Mouse (Mus musculus) midbrain, embryonic 11.5 days (tissue): Measurements from ENCODE around the gene Abca4. TPM values are rescaled to one million over a fixed set of nuclear protein-coding genes. Genes with fewer than 3 reads are reported as not detected.

Source experiments
- ATAC-seq: fragments of 200-750 bp; cut with Nextera tagmentation; 2 replicates; pipeline ENCODE4 v1.8.0; 2017; ENCODE audit warnings: moderate TSS enrichment, moderate library complexity; ENCODE audit not compliant: low FRiP score
- DNase-seq: peaks from one replicate; pipeline ENCODE4 v3.0.0; 2015; ENCODE audit warnings: low spot score; ENCODE audit errors: missing footprints
- H3K27ac ChIP-seq: fragments of 300-500 bp; sonication (generic); 2 replicates; pipeline ENCODE4 v1.5.1; 2014; ENCODE audit warnings: low read depth, low read length
- H3K27me3 ChIP-seq: fragments of 300-500 bp; sonication (generic); 2 replicates; pipeline ENCODE4 v1.6.1; 2014; ENCODE audit warnings: mild to moderate bottlenecking, low read length, moderate library complexity, mixed read lengths; ENCODE audit not compliant: control insufficient read depth, insufficient read depth
- H3K36me3 ChIP-seq: fragments of 300-500 bp; sonication (generic); 2 replicates; pipeline ENCODE4 v1.6.1; 2014; ENCODE audit warnings: mild to moderate bottlenecking, low read length, moderate library complexity, mixed read lengths; ENCODE audit not compliant: control insufficient read depth, insufficient read depth
- H3K4me1 ChIP-seq: fragments of 300-500 bp; sonication (generic); 2 replicates; pipeline ENCODE4 v1.6.1; 2014; ENCODE audit warnings: low read length; ENCODE audit not compliant: control insufficient read depth, insufficient read depth
- H3K4me2 ChIP-seq: fragments of 300-500 bp; sonication (generic); 2 replicates; pipeline ENCODE4 v1.6.1; 2014; ENCODE audit warnings: mild to moderate bottlenecking, moderate library complexity
- H3K4me3 ChIP-seq: fragments of 300-500 bp; sonication (generic); 2 replicates; pipeline ENCODE4 v1.5.1; 2014; ENCODE audit warnings: low read depth, low read length
- H3K9ac ChIP-seq: fragments of 300-500 bp; sonication (generic); 2 replicates; pipeline ENCODE4 v1.6.1; 2014; ENCODE audit warnings: low read length
- H3K9me3 ChIP-seq: fragments of 300-500 bp; sonication (generic); 2 replicates; pipeline ENCODE4 v1.6.1; 2016; ENCODE audit warnings: low read length; ENCODE audit not compliant: control insufficient read depth
- WGBS: fragments of 180-500 bp; shearing (Covaris S2); extraction: QIAGEN DNeasy Blood & Tissue Kit; methylation state at CpG from one replicate; pipeline ENCODE4 v1.1.7; 2014; 5-methylcytosine and 5-hydroxymethylcytosine counted together
- polyA plus RNA-seq: library from polyadenylated mRNA; unstranded; fragments of >200 nt; fragmentation: Nextera tagmentation; extraction: Ambion mirVana; gene quantifications from 2 replicates; pipeline ENCODE4 v1.2.1, GENCODE M21; 2014

Abca4 gene
- polyA plus RNA-seq, 1 experiment from 2014 or later: 2.2 TPM

DNA sequence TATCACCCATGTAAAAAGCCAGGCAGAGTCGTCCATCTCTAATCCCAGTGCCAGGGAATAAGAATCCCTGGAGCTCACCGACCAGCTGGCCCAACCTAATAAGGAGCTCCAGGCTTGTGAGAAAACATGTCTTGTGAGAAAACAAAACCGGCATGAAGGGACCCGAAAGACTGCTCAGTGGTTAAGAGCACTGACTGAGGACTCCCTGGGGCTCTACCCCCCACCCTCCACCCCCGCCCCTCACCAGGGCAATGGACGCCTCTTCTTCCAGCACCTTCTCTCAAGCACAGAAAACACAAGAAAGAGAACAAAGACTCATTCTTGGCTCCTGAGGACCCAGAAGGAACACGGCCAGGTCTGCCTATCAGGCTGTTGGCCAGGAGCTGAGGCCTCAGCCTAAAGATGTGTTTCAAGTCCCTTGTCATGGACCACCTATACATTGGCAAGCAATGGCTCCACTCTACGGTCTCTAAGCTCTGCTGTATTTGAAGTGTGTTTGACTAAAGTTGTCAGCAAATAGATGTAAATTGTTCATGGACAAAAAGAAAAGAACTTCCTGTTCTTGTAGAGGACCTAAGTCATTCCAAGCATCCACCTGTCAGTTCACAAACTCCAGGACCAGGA lies 23.1 kb upstream of the Abca4 start:
- Histone ChIP-seq H3K36me3 (no peaks in the 10 kb centered on the region), H3K4me1 (no peaks in the 10 kb centered on the region), H3K4me2 (no peak overlapping the region), H3K9me3 (no peaks in the 10 kb centered on the region), H3K27ac (no peak overlapping the region), H3K9ac (no peak overlapping the region), H3K27me3 (no peaks in the 10 kb centered on the region), H3K4me3 (no peak overlapping the region)
- ATAC-seq: no peak
- 83% methylated on average over 8 of the region's 8 CpGs for WGBS
- no peak for DNase-seq

DNA sequence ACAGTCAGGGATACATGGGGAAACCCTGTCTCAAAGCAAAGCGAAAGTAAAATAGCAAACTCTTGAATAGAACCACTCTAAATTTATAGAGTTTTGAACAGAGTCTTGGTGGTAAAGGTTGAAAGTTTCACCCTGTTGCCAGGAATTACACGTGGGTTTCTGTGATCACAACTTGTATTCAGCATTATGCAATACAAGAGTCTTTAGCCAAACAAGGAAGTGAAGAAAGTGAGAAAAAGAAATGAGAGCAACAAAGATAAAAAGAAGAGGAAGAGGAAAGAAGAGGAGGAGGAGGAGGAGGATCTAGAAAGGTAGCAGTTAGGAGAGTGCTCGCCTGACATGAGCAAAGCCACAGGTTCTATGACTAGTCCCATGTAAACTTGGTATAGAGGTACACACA lies 21.9 kb upstream of the Abca4 start:
- 87% methylated on average over 3 of the region's 3 CpGs for WGBS
- H3K27ac ChIP-seq: no peak overlapping the region
- no peaks in the 10 kb centered on the region for H3K36me3 ChIP-seq
- ATAC-seq (no peak), DNase-seq (no peak)
- H3K4me2 ChIP-seq: no peak overlapping the region
- no peaks in the 10 kb centered on the region for H3K27me3 ChIP-seq
- H3K4me3 ChIP-seq: no peak overlapping the region
- no peaks in the 10 kb centered on the region for H3K9me3 ChIP-seq
- H3K4me1 ChIP-seq: no peaks in the 10 kb centered on the region
- no peak overlapping the region for H3K9ac ChIP-seq

DNA sequence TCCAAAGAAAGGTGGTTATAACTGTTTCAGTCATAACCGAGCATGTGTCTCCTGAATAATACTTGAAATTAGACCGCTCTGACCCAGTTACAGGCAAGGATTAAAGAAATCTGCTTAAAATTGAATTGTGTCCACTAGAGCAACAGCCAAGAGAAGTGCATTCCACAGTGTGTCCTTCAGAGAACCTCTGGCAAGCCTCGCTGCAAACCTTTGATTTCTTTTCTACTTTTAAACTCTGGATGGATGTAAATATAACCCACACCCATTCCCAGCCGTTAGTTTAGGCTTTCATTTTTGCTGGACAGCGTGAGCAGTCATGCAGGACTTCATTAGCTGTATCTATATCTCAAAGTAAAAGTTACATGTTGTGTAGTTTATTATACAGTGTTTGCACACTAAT lies 17.6 kb upstream of the Abca4 start:
- Histone ChIP-seq H3K4me3 (no peak overlapping the region), H3K27ac (no peak overlapping the region), H3K4me1 (no peaks in the 10 kb centered on the region), H3K9ac (no peak overlapping the region), H3K9me3 (no peaks in the 10 kb centered on the region), H3K36me3 (no peaks in the 10 kb centered on the region), H3K4me2 (no peak overlapping the region), H3K27me3 (no peaks in the 10 kb centered on the region)
- 75% methylated on average over 5 of the region's 5 CpGs for WGBS
- no peak for DNase-seq
- ATAC-seq: no peak

DNA sequence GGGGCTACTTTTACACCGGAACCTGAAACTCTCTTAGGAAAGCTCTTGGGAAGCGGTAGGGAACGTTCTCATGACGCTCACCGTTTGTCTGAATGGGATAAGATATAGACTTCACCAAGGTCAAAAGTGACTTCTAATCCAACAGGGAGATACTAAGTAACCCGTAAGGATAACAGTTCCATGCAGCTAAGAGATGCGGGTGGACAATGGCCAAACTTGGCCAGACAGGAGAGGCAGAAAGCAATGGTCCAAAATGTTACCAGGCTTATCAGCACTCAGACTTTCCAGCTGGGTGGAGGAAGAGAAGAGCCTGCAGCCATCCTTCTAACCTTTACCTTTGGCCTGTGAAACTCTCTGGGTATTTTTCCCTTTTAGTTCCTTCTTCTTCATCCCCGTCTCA lies 16.5 kb upstream of the Abca4 start:
- Histone ChIP-seq H3K4me2 (no peak overlapping the region), H3K27ac (no peak overlapping the region), H3K4me3 (no peak overlapping the region), H3K9me3 (no peaks in the 10 kb centered on the region), H3K9ac (no peak overlapping the region), H3K27me3 (no peaks in the 10 kb centered on the region), H3K4me1 (no peaks in the 10 kb centered on the region), H3K36me3 (no peaks in the 10 kb centered on the region)
- WGBS: 90% methylated on average over 8 of the region's 8 CpGs
- DNase-seq (no peak), ATAC-seq (no peak)

DNA sequence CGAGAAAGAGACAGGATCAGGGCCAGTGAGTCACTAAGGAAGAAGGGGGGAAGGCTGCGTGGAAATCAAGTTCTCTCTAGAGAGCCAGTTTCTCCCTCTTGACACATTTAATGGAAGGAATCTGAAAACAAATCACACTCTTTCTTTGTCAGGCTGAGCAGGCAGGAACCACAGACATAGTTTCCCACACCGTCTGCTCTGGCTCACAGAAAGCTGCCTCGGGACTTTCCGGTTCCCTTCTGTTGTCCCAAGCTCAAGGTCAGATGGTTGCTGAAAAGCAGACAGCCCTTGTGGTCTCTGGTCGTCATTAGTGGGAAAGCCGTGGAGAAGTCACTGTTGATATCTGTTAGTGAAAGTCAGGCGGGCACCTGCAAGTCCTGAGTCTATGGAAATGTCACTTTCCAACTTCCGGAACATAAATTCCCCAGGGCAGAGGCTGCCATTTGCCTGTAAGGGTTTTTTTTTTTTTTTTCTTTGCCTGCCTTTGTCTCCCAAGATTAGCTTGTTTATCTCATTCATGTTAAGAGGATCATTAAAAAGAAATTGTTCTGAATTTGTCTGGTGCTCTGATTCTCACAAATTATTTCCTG lies 10.9 kb upstream of the Abca4 start:
- no peak overlapping the region for H3K27ac ChIP-seq
- no peaks in the 10 kb centered on the region for H3K27me3 ChIP-seq
- no peaks in the 10 kb centered on the region for H3K36me3 ChIP-seq
- 82% methylated on average over 9 of the region's 9 CpGs for WGBS
- no peak overlapping the region for H3K4me2 ChIP-seq
- H3K9me3 ChIP-seq: no peaks in the 10 kb centered on the region; the same call in 1 of the 2 replicates
- DNase-seq (no peak), ATAC-seq (no peak)
- H3K9ac ChIP-seq: no peak overlapping the region
- H3K4me1 ChIP-seq: no peaks in the 10 kb centered on the region
- H3K4me3 ChIP-seq: no peak overlapping the region

DNA sequence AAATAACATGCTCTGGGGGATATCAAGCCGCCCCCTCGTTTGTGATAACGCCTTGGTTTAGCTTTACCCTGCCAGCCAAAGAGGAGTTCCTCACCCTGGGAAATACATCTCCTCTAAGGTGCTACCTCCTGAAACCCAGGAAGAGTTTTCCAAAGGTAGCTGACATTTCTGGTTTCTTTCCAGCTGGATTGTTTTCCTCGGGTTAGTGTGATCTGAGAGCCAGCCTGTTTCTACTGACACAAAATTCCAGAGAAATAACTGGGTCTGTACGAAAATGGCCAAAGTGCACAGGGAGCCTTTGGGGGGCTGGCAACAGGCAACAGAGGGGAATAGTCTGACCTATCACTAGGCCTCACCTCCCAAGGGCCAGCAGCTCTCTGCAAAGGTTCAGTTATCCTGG lies 10.0 kb upstream of the Abca4 start:
- Histone ChIP-seq H3K4me1 (no peaks in the 10 kb centered on the region), H3K4me3 (no peak overlapping the region), H3K9me3 (no peaks in the 10 kb centered on the region; the same call in 1 of the 2 replicates), H3K4me2 (no peak overlapping the region), H3K9ac (no peak overlapping the region), H3K27me3 (no peaks in the 10 kb centered on the region), H3K27ac (no peak overlapping the region), H3K36me3 (no peaks in the 10 kb centered on the region)
- ATAC-seq (no peak), DNase-seq (no peak)
- WGBS: 93% methylated on average over 5 of the region's 5 CpGs

DNA sequence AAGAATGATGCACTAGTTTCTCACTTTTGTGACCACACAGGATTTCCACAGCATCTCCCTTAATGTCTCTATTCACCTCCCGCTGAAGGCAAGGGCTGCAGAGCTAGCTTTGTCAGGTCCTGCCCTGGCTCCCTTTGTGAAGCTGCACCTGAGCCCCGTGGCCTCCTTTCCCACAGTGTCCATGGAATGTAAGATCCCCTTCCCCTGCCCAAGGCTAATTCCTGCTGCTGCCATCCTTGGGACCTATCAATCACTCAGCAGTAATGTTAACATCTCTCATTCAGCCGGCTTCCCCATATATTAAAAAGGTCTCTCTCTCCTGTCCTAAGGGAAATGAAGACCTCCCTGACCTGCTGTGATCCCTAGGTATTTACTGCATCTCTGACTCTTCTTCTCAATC lies 9.2 kb upstream of the Abca4 start:
- no peak overlapping the region for H3K9ac ChIP-seq
- no peaks in the 10 kb centered on the region for H3K27me3 ChIP-seq
- H3K27ac ChIP-seq: no peak overlapping the region
- DNase-seq: no peak
- no peaks in the 10 kb centered on the region; the same call in 1 of the 2 replicates for H3K9me3 ChIP-seq
- no peak overlapping the region for H3K4me2 ChIP-seq
- no peak for ATAC-seq
- WGBS: 65% methylated on average over 3 of the region's 3 CpGs
- no peaks in the 10 kb centered on the region for H3K4me1 ChIP-seq
- H3K4me3 ChIP-seq: no peak overlapping the region
- H3K36me3 ChIP-seq: no peaks in the 10 kb centered on the region

DNA sequence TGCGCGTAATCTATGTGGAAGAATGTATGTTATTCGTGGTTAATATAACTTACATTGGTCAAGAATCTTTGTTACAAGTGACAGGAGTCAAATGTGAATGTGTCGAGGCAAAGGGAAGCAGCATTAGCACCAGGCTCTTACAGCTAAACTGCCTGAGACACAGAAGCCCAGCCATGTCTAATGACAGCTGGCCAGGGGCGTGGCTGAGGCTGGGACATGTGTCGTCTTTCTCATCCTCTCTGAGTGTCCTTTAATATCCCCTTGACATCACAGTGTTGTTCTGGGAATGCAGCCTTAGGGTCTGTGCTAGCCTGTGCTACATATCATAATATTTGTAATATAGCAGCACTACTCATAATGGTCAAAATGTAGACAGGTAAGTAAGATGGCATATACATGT lies 3.7 kb upstream of the Abca4 start:
- H3K27ac ChIP-seq: no peak overlapping the region
- peaks cover 9% of the 10 kb centered on the region for H3K4me1 ChIP-seq
- no peaks in the 10 kb centered on the region for H3K36me3 ChIP-seq
- no peak overlapping the region for H3K4me3 ChIP-seq
- ATAC-seq: no peak
- H3K4me2 ChIP-seq: no peak overlapping the region
- H3K9me3 ChIP-seq: no peaks in the 10 kb centered on the region; the same call in 1 of the 2 replicates
- WGBS: 76% methylated on average over 6 of the region's 6 CpGs
- DNase-seq: peak; percentile 83
- no peak overlapping the region for H3K9ac ChIP-seq
- peaks cover 37% of the 10 kb centered on the region for H3K27me3 ChIP-seq

DNA sequence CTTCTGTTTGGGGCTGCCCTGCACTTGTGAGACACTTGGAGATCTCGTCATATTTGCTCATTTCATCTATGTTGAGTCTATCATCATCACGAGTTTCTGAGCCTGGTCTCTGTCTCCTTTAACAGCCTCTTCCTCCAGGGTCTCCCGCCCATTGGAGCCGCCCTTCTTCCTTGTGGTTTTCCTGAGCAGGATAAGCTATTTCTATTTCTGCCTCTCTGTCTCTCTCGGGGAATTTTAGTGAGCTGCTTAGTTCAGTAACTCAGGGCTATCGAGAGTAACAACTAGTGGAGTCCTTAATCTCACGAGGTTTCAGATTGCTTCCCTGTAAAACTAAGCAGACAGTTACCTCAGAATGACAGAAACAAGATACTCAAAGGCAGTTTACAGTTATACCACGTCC lies 1.1 kb upstream of the Abca4 start:
- 21% methylated on average over 8 of the region's 8 CpGs for WGBS
- peaks cover 61% of the 10 kb centered on the region for H3K27me3 ChIP-seq
- no peaks in the 10 kb centered on the region for H3K9me3 ChIP-seq
- H3K9ac ChIP-seq: no peak overlapping the region
- peak overlapping the region; percentile 45; the same call in 1 of the 2 replicates for H3K4me2 ChIP-seq
- H3K4me3 ChIP-seq: no peak overlapping the region
- H3K27ac ChIP-seq: no peak overlapping the region
- no peaks in the 10 kb centered on the region for H3K36me3 ChIP-seq
- DNase-seq: peak; percentile 89
- no peak for ATAC-seq
- H3K4me1 ChIP-seq: peaks cover 18% of the 10 kb centered on the region
